Mouse (Mus musculus) adrenal gland, postnatal 25 days (tissue): ENCODE data around the gene Acvr2b. TPM values are rescaled to one million over a fixed set of nuclear protein-coding genes. Genes with fewer than 3 reads are reported as not detected.

ENCODE experiments used
- DNase-seq: peaks from one replicate; pipeline ENCODE4 v3.0.0; 2021; ENCODE audit warnings: mixed read lengths
- total RNA-seq: library from RNA; stranded (reverse); gene quantifications from 2 replicates; pipeline ENCODE4 v1.2.3, GENCODE M21; 2021

The Acvr2b gene
- total RNA-seq, 1 experiment from 2014 or later, result 10.5 TPM

DNA sequence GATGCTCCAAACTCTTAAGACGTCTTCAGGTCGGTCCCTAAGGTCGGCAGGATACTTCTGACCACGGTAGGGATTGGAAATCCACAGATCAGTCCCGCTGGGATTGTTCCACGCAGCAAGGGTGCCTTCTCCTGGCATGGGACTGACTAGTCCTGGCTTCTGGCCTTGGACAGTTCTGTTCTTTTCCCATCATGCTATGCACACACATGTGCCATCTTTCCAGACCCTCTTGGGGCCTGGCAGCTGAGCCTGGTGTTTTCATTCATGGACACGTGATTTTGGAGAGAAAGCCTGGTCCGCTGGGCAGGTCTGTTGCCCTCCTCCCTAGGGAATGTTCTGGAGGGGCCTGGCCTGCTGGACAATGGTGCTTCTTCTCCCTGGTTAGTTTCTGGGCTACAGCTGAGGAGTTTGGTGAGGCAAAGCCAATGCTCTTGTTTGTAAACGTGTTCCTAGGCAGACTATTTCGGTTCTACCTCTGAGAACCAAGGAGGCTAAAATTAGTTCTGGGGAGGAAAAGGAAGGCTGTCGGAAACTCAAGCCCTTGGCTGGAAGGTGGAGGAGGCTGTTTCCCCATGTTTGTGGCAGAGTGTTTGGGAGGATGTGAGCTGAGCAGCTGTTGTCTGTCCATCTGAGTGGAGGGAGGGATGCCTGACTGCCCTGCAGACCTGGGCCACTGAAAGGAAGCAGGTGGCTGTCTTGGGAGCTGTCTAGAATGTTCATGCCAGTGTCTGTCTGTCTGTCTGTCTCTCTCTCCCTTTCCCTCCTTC lies 7.2 kb downstream of the Acvr2b start:
- DNase-seq, result no peak

DNA sequence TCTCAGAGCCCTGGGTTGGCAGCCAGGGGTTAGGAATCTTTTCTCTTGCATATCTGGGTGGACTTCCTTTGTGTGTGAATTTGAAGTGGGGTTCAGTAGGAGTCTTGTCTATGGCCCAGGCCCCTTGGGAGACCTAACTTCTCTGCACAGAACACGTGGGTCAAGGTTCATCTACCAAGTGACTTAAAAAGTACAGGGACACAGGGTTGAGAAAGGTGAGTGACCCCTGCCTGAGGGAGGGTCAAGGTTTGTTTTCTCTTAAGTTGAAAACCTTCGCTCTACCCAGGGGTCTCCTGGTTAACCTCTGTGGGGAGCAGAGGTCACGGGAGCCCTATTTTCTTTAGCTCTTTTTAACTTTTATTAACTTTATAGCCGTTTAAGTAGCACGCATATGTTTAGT lies 7.9 kb downstream of the Acvr2b start:
- no peak for DNase-seq

DNA sequence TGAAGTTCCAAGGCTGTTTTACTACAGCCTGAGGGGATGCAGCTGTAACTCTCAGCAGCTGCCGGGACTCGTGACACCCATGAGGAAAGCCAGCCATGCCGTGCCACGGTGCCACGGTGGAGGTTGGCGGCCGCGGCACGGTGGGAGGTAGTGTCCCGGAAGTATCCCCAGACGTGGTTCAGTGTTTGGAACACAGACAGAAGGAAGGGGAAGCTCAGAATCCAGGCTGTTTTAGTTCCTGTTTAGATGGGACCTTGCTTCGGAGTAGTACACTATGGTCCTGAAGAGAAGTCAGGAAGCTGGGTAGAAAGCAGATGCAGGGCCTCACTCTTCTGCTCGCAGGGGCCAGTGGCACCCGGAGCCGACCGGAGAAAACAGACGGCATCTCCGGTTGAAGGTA lies 16.1 kb downstream of the Acvr2b start:
- DNase-seq, result no peak

DNA sequence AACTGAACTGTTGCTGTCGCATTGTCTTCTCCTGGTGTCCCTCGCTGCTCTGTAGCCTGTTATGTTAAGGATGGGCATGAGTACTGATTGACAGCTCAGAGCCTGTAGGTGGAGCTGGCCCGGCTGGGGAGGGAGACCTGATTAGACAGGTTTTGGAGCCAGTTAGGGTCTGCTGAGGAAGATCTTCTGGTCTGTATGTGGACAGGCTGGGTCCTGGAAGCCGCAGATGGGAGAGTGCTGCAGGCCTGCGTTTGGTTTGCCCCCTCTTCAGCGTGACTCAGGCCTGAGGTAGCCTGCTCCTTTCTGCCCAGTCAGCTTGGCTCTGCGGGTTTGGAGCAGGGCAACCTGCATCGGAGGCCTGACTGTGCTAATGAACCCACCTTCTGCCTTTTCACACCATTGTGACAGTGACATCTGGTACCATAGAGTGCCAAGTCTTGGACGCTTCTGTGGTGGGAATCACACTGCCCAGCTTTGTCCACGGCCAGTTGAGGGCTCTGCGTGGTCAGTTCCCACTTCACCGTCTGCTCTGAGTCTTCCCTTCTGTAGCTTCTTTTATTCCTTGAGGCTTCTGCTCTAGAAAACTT lies 18.0 kb downstream of the Acvr2b start:
- DNase-seq, result no peak

DNA sequence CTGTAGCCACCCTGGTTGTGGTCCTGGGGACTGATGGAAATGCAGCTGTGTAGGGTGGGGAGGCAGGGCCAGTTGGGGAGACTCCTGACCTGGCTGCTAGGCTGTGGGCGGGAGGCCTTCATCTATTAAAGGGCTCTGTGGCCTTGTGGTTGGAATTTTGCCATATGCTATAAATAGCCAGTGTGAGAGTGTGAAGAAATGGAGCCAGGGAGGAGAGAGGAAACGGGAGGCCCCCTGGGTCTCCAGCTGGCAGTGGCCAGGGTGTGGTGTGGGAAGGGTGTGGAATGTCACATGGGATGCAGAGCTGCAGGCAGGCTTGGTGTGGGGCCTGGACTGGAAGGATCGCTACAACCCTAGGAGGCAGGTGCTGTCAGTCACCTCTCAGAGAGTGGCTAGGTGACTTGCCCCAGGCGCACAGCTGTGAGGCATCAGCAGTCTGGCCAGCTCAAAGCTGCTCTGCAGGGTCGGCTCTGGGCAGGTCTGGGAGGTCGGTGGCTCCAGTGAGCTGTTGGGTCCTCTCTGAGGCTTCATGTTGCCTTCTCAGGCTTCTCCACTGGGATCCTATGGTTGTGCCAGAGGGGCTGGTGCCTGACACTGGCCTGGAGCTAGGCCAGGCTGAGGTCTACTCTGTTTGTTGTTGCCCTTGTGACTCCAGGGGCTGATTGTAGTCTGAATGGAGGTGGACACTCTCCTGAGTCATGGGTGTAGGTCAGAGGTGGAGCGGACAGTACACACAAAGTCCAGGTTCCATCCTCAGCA lies 23.5 kb downstream of the Acvr2b start:
- peak; percentile 46 for DNase-seq

DNA sequence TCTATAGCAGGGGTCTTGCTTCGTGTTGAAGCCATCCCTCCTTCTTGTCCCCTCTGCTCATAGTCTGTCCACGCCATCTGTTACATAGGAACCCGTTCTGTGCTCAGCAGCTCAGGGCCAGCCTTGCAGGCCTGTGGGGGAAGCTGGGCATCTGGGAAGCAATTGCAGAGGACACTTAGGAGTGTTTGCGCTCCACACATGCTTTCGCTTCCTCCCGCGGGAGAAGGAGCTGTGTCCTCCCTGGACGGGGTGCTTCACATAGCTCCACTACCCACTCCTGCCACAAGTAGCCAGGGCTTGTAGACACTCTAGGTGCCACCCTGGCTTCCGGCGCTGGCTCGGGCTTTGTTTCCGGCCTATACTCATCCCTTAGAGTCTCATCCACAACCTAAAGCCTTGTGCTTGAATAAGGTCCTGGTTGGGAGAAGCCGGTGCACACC lies 24.1 kb downstream of the Acvr2b start:
- no peak for DNase-seq

DNA sequence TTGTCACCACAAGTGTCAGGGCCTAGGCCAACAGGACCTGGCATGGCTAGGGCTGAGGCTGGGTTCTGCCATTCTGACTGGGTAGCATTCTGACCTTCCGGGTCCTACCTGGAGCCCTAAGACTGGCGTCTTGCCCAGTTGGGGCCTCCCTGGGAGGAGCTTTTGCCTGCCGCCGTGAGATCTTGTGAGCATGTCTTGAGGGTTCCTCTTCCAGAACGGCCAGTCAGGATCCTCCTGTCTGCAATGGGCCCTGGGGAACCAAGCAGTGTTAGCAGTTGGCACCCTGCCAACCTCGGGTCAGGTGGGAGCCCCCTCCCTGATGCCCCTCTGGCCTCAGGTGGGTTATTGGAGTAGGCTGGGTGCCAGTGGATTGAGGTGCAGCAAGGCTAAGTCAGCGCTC lies 24.6 kb downstream of the Acvr2b start:
- DNase-seq, result no peak

DNA sequence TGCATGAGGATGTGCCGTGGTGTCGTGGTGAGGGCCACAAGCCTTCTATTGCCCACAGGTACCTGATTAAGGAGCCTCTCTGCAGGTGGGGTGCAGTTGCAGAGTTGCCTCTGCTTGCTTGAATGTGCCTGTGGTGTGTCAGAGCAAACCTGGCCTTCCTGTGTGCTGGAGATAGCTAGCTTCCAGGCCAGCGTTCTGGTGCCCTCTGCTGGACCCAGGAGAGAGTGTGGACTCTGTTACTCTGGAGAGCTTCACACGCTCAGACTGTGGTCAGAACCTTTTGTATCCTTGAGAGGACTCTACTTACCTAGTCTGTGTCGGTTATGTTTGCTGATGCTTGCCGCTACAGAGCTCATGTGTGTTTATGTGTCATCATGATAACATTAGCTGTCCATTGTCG lies 28.4 kb downstream of the Acvr2b start:
- peak; percentile 81 for DNase-seq

DNA sequence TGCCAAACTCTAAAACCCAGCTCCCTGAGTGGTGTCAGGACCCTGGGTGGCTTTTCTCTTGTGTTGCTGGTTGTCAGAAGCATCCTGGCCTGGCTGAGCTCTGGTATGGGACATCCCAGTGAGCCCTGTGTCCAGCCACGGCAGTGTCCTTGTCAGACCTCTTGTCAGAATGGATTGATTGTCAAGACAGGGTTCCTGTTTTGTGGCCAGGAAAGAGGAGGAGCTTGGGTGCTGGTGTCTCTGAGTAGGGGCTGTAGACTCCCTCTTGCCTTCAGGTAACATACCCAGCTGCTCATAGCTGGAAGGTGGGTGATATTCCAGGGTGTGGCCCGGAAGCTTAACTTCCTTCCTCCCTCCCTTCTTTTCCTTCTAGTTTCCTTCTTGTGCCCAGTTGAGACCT lies 33.9 kb downstream of the Acvr2b start:
- no peak for DNase-seq

DNA sequence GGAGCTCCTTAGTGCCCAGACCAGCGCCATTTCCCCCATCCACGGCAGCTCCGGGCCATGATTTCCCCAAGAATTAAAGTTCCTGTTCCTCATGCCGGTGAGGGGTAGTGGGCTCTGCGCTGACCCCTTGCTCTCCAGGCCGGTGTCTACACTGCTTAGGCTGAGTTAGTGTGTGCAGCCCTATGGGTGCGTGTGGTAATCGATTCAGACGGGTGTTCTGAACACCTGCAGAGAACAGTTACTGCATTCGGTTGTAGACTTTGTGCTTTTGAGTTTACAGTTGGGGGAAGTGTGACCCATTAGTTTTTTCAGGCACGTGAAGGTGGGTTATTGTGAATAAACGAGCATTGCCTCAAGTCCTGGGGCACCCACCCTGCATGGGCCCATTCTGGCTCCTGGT lies 36.1 kb downstream of the Acvr2b start:
- DNase-seq, result no peak

DNA sequence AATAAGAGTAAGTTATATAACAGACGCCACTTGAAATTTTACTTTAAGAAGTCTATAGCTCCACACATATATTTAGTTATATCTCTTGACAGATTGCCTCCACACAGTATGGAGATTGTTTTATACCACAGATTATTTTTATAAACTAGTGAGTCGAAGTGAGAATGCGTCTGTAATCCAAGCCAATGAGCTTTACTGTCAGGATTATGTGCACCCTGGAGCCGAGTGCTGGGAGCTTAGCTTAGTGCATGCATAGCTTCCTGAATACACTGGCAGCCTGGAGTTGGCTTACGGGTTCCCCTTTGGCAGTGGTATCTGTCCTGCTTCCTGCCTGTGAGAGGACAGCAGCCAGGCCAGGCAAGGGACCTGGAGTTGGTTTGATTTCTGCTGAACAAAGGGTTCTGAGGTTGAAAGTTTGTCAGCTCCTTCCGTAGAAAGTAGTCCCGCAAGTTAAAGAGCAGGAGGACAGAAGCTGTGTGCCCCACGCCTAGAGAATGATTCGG lies 36.6 kb downstream of the Acvr2b start:
- DNase-seq, result no peak

DNA sequence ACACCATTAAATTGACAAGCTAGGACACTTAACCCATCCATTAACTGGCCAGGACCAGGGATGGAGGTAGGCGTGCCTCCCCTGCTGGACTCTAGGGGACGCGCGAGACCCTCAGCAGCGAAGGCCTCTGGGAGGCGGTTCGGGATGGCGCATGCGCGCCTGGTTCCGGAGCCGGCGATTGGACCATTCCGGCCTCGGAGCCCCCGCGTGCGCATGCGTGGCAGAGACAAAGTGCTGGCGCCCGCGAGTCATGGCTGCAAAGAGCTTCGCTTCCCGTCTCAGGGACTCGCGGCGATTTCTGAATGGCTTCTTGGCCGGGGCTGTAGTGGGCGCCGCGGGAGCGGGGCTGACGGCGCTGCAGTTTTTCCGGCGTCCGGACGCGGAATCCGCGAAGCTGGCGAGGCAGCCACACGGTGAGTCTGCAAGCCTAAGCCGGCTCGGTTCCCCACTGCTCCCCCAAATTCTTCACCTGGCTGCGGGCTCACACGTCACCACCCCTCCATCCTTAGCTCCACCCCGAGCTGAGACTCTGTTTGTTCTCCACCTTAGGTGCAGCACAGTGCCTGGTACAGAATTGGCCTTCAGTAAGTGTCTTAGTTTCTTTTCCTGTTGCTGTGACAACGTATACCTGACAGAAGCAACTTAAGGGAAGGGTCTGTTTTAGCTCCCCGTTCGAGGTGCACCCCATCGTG lies 43.0 kb downstream of the Acvr2b start, which contains the start of gene Exog:
Gene Exog, plus strand, starts transcription at position 206 of the 692 bp plus-strand sequence.
- DNase-seq, result peak; percentile 99

DNA sequence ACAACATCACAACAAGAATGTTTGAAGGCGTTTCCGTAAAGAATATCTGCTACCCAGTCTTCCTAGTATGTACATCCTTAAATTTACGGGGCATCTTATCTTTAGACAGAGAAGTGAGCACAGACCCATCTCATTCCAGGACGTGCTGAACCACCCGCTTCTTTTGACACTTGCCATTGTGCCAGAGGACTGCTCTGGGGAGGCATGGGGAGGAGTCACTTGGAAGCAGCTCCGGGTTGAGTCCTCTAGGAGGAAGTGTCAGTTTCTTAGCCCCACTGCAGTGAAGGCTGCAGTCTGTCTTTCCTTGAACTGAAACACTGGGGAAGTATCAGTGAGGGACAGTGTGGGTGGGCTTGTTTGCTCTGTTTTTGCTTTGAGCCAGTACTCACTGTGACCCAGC lies 43.8 kb downstream of the Acvr2b start:
- no peak for DNase-seq

DNA sequence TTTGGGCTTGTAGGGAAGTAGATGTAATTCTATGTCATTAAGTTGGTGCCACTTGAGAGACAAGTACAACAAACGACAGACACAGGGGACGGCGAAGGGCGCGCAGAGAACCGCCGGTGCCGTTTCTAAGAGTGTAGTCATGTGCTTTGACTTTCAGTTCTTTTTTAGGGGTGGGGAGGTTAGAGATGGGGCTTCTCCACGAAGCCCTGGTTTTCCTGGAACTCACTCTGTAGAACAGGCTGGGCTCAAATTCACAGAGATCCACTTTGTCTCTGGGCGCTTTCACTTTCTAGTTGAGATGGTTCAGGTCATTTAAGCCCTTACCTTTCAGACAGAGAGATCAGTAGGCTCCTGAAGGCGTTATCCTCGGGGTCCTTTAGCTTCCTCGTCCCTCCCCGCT lies 54.0 kb downstream of the Acvr2b start:
- DNase-seq, result no peak

DNA sequence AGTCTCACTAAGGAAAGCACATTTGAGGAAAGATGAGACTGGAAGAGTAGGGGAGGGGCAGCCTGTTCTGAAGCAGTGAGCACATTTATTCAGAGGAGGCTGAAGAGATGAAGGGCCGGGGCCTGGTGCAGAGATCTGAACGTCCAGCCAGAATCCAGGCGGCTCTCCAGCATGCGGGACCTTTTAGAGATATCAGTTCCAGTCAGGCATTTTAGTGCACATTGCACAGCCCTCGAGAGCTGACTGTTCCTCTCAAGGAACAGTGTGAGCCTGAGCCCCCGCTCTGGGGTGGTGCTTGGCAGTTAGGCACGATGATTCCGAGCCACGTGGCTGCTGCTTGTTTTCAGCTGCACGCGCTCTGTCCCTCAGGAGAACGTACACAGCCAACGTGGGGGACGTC lies 55.2 kb downstream of the Acvr2b start:
- DNase-seq, result no peak

DNA sequence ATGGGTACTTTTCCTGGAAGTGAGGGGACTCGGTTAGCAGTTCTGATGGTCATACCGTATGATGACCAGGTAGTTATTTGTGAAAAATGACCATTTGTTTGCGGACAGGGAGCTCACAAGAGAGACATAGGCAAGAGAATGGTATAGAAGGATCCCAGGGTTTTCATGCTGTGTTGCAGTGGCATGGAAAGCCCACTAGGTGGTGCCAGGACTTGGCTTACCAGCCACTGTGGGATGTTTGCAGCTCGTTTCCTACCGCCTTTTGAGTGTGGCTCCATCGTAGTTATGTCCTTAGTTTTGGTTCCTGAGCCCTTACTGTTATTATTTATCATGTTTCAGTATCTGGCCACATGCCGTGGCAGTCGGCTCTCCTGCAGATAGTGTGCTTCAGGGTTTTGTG lies 58.5 kb downstream of the Acvr2b start:
- DNase-seq, result peak; percentile 60

DNA sequence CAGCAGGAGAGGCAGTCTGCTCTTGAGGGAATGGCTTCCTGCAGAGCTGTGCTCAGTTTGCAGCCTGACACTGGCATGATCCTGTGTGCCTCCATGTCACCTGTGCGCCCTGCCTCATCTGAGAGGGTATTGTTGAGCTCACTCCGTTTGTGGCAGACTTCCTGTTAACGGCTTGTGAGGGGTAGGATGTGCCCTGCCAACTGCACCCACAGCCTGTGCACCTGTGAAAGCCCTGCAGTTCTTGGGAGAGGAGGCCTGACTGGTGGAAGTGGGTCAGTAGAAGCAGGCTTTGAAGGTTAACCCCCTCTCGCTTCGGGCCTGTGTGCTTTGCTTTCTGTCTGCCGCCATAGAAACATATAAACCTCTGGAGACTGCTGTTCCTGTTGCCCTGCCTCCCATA lies 63.1 kb downstream of the Acvr2b start:
- DNase-seq, result no peak

DNA sequence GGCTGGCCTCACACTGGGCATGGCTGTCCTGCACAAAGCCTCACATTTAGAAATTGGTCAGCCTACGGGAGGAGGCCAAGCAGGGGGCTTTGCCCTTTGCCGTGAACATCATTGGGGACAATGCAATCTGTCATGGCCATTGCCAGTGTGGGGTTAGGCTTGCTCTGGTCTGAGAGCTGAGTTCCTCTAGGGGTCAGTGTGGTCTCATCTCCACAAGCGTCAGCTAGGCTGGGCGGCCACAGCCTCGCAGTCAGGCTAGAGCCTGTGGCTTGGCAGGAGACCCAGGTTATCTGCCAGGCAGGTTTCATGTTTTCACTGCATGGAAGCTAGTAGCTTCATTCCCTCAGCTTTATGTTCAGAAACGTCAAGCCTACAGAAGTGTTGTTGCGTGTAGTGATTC lies 63.7 kb downstream of the Acvr2b start:
- peak; percentile 45 for DNase-seq

DNA sequence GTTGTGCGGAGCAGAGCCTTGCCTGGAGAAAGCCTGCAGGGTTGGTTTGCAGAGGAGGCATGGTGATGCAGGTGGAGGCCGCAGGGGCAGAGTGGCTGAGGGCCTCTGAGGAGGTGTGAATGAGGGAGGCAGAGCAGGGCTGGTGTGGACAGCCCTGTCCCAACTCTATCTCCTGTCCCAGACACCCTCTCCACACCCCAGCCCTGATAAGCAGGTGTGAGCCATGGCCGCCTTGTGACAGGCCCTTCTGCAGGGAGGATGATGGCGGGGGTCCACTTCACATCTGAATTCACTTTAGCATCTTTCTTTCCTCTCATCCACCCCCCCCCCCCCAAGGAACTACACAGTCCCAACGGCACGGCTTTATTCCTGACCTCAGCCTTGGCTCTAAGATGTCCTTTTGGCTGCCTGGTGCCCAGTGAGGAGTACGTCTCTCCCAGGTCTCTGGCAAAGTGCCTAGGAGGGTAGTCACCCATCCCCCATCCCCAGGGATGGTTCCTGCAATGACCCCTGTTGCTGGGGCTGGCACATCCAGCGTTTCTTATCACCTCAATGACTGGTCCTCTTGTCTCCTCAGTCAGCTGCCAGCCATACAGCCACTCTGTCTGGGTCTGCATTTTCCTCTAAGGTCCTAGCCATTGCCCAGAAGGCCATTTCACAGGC lies 67.9 kb downstream of the Acvr2b start:
- no peak for DNase-seq

DNA sequence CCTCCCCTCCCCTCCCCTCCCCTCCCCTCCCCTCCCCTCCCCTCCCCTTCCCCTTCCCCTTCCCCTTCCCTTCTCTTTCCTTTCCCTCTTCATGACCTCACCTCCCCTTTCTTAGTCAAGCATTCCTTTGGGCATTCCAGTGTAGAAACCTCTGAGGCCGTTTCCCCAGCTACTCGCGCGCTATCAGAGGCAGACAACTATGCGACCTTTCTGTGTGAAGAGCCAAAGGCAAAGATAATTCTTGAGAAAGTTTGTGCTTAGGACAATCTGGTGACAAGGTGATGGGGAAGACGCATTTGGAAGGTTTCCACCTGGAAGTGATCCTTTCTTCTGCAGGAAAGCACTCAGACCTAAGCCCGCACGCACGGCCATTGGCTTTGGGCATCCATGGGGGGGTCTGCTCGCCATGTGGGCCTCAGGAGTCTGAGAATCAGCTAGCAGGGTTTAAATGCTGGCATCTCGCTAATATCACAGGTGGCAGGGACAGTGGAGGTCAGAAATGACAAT lies 70.5 kb downstream of the Acvr2b start:
- DNase-seq, result no peak

DNA sequence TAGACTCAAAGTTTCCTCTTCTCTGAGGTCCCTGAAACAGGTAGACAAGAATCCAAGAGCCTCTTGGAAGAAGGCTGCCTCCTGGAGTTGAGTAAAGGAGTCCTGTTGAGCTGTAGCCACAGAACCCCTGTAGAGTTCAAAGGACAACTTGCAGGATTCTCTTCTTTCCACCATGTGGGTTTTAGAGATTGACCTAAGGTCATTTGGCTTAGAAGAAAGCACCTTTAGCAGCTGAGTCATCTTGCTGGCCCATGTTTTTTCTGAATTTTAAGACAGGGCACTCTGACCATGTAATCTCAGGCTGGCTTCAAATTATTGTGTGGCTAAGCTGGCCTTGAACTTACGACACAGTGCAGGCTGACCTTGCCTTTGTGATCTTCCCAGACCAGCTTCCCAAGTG lies 71.1 kb downstream of the Acvr2b start:
- DNase-seq, result no peak
